Mouse (Mus musculus): ENCODE measurements around the gene Agap2.

Agap2 gene

DNA sequence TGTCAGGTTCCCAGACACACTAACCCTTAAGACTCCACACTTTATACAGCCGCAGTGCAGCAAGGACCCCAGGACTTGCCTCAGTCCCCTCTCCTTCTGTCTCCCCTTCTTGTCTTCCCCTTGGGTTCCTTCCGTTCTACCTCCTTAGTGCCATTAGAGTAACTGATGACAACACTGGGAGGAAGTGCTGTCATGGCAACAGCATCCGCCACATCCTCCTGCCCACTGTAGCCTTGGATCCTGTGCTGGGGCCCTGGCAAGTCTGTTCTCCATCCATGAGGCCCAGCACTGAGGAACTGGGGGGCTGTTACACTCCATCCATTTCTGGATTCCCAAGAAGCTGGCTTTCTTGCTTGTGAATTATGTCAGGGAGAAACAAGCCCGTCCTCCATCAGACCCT lies 998 bp downstream of the Agap2 start:
- no peak for DNase-seq (ENCODE audit: low spot score)

DNA sequence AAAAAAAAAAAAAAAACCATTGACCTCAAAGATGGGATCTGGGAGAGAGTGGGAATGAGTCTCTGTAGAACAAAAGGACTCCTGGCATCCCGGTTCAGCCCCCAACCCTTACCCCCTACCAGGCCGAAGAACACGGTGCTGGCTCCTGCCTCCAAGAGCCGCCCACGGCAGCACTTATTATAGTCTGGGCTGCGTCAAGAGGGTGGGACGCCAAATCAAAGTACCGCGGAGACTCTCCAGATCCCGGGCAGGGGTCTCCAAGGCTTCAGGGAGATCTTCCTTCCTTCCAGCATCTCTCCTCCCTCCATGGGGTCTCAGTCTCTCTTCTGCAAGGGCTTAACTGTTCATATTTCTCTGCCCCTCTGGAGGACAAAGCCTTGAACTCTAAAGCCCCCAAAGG lies 2.4 kb downstream of the Agap2 start:
- no peak for DNase-seq (ENCODE audit: low spot score)

DNA sequence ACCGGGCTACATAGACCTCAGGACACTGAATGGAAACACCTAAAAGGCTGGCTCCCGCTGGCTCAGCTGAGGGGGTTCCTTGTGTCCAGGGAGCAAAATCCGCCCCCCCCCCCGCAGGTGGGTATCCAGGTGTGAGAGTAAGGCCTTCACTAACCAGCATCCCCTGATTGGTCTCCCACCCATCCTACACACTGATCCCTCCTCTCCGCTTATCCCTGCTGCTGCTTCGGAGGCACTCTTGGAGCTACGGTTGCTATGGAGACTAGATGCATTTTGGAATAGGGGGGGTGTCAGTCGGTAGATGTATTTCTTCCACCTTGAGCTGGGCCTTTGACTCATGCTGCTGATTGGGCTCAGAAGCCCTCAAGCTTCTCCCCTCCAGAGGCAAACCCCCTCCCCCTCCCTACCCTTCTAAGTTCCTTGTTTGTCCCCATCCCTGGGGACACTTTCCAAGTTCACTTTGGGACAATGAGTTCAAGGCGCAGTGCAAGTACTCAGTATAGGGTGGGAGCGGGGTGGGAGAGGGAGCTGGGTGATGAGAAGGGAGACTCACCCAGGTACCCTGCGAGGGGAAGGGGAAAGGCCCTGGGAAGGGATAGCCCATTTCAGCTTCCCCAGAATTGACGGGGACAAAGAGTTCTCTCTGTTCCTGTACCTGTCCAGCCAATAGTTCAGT lies 3.1 kb downstream of the Agap2 start:
- DNase-seq (ENCODE audit: low spot score) = peak; percentile 39

DNA sequence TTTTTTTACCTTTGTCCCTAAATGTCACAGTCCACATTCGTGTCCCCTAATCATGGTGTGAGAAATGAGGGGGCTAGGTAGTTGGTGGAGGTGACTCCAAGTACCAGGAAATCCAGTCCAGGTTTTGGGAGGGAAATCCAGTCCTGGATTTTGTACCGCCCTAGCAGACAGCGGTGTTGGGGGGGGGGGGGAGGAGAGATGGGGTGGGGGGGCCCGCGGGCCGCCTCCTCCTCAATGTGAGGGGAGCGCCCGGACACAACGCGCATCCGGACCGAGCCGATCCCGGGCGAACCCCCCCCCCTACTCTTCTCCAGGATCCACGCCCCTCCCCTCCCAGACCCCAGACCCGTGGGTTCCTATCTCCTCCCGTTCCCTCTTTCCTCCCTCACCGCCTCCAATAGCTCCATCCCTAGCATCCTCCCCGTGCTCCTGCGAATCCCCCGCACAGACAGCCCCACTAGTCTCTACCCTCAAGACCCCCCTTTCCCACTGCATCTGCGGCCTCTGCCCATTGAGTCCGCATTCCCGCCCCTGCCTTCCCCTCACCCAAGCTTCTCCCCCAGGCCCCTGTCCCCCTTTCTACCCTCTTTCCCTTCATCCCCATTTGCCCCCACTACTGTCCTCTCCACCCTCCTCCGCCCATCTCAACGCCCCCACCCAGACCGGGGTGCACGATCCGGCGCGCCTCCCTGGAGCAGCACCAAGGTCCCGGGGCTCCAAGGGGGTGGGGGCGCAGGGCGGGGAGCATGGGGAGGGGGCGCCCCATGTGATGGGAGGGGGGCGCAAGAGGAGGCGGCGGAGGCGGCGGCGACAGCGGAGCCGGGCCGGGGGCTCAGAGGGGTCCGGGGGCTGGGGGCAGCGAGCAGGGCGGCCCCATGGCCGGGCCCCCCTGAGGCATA lies 3.8 kb downstream of the Agap2 start:
- peak; percentile 75 for DNase-seq (ENCODE audit: low spot score)

DNA sequence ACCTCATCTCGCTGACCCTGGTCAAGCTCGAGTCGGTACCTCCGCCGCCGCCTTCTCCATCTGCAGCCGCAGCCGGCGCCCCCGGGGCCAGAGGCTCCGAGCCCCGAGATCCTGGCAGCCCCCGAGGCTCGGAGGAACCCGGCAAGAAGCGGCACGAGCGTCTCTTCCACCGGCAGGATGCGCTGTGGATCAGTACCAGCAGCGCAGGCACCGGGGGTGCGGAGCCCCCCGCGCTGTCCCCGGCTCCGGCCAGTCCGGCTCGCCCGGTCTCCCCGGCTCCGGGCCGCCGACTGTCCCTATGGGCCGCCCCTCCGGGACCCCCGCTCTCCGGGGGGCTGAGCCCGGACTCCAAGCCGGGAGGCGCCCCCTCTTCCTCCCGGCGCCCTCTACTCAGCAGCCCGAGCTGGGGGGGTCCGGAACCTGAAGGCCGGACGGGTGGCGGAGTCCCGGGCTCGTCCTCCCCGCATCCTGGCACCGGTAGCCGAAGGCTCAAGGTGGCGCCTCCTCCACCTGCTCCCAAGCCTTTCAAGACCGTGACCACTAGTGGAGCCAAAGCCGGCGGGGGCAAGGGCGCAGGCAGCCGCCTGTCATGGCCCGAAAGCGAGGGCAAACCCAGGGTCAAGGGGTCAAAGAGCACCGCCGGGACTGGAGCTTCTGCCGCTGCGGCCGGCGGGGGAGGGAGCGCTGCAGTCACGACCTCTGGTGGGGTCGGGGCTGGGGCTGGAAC lies 4.7 kb downstream of the Agap2 start:
- DNase-seq (ENCODE audit: low spot score) = peak; percentile 59

DNA sequence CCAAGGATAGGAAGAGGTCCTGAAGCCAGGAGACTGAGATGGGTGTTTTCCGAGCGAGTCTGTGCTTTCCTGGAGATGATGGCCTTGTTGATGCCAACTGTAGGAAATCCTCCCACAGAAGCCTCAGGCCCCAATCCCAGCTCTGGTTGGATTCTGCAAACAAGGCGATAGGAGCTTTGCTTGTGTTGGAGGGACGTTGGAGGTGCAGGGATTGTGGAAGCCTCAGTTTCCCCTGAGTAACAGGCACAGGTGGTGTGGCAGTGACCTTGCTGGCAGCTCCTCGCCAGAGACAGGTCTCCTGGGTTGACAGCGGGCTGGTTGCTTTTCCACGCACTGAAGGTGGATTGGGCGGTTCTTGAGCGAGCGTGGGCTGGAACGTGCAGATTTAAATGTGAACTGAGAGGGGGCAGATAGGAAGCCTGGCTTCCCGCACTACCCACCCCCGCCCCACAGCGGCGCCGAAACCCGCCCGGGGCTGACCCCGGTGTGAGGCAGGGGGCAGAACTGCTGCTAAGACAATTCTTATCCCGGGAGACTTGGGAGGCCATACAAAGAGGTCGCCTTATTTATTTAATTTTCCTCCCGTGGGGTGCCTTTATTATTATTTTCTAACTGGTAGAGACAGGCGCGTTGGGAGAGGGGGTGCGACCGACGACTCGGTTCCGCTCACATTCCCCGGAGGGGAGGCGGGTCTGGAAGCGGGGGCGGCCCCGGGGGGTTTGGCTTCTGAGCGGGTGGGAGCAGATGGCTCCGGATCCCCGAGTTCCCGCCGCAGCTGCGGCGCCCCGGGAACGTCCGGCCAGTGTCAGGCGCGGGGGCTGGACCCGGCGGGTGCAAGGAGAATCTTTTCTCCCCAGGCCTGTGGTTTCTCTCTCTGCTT lies 6.1 kb downstream of the Agap2 start:
- DNase-seq (ENCODE audit: low spot score) = no peak

DNA sequence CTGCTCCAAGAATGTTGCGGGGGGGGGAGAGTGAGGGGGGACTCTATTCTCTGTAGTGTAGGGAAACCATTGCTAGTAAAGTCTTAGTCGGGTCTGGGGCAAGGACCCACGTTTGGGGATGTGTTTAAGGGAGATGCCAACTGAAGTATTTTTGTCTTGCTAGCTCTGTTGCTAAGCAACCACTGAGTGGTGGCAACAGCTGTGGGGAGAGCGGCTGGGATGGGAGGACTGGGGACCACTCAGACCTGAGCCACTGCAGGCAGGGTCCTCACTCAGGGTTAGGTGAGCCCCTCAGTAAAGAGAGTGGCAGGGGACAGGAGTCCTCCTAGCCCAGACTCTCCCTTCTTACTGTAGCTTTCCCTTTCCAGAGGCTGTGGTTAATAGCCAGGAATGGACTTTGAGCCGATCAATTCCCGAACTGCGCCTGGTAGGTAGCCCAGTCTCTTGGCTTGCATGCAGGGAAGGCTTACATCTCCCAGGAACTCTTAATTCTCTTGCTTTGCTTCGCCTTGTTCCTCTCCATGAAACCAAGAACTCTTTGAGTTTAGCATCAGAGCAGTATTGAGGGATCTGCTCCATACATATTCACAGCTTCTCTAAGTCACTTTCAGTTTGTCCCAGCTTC lies 7.0 kb downstream of the Agap2 start:
- DNase-seq (ENCODE audit: low spot score) = peak; percentile 65

DNA sequence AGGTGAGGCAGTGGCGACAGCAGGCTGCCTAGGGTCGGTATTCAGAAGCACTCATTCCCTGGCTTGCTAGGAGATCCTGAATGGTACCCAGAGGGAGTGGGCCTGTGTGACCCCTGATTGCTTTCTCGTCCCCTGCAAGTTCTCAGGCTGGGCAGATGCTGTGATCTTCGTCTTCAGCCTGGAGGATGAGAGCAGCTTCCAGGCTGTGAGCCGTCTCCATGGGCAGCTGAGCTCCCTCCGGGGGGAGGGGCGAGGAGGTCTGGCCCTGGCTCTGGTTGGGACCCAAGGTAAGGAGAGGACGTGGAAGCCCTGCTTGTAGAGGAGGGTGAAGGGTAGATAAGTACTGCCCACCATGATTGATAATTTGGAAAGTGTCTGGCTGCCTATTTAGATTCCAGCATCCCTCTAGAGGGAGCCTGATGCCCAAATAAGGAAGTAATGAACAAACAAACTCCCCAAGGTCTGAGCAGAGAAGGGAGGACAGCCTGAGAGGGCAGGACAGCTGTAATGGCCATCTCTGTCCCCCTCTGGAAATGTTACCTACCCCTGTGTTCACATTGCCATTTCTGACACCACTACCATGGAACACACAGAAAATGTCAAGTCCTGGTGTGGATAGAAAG lies 8.3 kb downstream of the Agap2 start:
- no peak for DNase-seq (ENCODE audit: low spot score)

DNA sequence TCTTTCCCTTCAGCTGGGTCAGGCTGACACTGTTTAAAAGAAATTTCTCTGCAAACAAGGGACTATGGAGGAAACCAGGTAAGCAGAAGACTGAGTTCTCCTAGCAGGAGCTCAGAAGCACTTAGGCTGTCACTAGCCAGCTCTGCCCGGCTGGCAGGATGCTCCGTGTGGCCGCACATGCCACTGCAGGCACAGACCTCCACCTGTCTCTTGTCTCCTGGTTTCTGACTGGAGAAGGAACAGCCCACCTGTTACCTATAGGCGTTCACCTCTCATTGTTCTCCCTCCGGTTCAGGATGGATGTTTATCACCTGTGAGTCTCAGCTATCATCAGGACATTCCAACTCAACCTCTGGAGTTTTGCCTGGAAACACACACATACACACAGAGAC lies 8.8 kb downstream of the Agap2 start:
- DNase-seq (ENCODE audit: low spot score) = no peak

DNA sequence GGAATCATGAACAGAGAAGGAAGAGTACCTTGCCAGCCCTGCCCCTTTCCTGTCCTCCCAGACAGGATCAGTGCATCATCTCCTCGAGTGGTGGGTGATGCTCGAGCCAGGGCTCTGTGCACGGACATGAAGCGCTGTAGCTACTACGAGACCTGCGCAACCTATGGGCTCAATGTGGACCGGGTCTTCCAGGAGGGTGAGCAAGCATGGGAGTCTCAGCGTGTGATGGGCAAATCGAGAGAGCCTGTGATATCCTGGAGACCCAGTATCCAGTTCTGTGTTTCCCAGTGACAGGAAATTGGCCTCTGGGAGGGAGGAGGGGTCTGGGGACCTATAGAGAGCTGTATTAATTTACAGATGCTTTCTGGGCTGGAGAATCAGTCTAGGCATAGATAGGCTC lies 10.0 kb downstream of the Agap2 start:
- DNase-seq (ENCODE audit: low spot score) = no peak

DNA sequence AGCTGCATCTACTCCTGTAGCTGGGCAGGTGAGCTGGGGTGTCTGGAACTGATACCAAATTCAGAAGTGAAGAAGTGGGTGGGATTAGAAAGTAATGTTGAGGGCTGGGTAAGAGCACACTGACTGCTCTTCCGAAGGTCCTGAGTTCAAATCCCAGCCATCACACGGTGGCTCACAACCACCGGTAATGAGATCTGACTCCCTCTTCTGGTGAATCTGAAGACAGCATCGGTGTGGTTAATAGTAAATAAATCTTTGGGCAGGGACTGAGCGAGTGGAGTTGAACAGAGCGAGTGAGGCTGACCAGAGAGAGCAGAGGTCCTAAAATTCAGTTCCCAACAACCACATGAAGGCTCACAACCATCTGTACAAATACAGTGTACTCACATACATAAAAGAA lies 10.5 kb downstream of the Agap2 start:
- DNase-seq (ENCODE audit: low spot score) = no peak

DNA sequence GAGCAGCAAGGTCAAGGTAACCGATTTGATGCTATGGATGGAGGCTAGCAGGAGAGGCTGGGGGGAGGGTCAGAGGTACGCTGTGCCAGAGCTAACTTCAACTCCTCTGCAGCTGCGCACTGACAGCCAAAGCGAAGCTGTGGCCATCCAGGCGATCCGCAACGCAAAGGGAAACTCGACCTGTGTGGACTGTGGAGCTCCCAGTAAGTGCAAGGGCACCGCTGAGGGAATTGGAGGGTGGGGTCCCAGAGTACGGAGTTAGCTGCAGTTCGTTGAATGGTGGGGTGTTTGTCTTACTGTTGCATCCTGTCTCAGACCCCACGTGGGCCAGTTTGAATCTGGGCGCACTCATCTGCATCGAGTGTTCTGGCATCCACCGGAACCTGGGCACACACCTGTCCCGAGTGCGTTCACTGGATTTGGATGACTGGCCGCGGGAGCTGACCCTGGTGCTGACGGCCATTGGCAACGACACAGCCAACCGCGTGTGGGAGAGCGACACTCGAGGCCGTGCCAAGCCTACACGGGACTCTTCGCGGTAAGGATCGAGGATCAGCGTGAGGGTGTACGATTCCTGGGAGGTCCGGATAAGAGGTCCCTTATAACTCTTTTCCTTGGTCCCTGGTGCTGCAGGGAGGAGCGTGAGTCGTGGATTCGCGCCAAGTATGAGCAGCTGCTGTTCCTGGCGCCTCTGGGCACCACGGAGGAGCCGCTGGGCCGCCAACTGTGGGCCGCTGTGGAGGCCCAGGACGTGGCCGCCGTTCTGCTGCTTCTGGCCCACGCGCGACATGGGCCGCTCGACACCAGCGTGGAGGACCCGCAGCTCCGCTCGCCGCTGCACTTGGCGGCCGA lies 15.7 kb downstream of the Agap2 start:
- DNase-seq (ENCODE audit: low spot score) = no peak

DNA sequence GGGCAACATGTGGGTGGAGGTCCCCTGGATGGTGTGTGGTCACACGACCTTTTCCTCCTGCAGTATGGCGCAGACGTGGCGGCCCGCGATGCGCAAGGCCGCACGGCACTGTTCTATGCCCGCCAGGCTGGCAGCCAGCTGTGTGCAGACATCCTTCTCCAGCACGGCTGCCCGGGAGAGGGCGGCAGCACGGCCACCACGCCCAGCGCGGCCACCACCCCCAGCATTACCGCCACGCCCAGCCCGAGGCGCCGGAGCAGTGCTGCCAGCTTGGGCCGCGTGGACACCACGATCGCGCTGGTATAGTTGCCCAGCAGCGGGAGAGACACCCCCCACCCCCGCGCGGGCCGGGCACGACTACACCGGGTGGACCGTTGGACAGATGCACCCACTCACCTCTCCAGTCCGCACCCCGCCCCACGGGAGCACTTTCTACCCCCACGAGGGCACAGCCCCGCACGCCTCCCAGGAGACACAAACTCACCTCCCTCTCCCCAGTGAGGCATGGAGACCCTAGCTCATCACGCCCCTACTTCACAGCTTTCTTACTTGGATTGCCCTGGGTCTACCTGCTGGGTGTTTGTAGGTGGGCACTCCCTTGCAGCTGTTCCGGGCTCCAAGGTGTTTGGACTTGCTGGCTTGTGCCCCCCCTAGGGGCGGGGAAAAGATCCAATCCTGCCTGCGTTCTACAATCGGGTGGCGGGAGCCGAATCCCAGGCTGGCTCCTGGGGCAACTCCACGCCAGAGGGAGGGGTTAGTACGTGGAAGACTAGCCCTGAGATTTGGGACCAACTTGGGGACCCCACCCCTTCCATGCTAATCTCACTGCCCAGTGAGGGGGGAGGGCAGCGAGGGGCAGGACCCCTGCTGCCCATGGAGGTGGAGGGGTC lies 16.7 kb downstream of the Agap2 start:
- DNase-seq (ENCODE audit: low spot score) = no peak

DNA sequence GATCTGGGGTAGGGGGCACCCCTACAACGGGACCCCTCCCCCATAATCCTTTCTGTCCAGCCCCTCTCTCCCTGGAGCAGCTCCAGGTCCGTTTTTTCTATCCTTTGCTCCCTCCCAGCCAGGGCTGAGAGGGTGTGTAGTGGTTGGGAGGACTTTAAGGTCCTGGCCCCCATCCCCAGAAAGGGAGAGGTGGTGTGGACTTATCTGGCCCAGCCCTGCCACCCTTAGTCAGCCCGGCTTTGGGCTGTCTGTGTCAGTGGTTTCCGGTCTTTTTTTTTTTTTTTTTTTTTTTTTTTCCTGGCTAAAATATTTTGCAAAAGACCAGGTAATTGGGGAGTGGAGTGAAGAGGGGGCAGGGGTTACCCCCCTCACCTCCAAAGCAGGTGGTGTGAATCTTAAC lies 17.7 kb downstream of the Agap2 start:
- DNase-seq (ENCODE audit: low spot score) = no peak

DNA sequence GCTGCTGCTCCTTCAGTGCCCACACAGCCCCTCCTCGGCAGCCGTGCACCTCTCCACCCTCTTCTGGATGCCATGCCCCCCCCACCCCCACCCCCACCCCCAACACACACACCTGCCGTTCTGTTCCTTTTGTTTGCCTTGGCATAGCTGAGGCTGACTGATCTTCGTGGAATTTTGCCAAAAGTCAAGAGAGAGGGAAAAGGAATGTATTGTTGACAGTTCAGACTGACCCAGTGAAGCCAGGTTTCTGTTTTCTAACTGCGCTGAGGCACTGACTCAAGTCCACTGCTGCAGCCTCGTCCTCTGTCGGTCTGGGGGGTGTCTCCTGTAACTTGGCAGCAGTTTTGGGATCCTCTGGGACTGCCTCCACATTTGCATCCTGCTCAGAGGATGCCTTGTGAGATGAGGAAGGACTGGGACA lies 19.3 kb downstream of the Agap2 start:
- no peak for DNase-seq (ENCODE audit: low spot score)

DNA sequence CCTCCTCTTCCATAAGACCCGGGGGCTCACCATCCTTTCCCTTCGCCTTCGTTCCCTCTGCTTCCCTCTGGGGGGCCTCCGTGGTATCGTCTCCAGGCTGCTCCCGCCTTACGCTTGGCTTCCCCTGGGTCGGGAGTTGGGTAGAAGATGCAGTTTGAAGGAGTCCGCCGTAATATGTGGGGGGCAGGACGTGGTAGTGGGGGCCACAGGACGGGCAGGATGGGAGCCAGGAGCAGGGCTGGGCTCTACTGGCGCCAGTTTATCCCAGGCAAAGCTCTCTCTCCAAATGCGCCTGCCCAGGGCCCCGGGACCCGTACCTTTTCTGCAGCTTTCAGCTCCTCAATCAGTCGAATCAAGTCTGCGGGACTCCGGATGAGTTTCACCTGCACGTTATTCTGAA lies 23.4 kb downstream of the Agap2 start:
- DNase-seq (ENCODE audit: low spot score) = no peak

DNA sequence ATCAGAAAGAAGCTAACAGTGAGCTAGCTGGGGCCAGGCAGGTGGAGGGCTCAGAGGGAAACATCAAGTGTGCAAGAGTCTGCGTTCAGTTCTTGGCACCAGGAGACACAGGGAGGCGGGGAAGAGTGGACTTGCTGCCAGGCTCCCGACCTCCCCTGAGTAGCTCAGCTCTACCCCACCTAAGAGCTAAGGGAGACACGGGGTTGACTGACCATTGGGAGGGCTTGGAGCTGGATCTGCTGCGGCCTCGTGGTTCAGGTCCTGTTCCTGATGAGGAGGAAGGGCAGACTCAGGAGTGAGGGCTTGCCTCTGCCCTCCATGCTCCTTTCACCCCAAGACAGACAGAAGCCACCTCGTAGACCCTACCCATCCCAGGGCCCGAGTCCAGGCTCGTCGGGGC lies 24.1 kb downstream of the Agap2 start:
- DNase-seq (ENCODE audit: low spot score) = no peak

DNA sequence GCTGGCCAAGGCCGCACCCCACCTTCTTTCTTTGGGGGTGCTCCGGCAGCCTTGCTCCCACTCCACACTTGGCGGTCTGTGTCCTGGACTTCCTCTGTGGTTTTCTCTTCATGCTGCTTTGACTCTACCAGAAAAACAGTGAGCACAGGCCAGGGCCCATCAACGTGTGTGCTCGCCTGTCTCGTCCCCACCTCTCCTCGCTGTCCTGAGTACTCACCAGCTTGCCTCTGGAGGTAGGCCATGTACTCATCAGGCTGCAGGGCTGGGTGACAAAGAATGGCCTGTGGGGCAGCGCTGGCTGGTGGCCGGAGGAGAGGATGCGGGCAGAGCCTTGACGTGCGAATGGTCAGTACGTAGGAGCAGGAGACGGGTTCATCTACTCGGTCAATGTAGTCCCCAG lies 24.8 kb downstream of the Agap2 start:
- no peak for DNase-seq (ENCODE audit: low spot score)

DNA sequence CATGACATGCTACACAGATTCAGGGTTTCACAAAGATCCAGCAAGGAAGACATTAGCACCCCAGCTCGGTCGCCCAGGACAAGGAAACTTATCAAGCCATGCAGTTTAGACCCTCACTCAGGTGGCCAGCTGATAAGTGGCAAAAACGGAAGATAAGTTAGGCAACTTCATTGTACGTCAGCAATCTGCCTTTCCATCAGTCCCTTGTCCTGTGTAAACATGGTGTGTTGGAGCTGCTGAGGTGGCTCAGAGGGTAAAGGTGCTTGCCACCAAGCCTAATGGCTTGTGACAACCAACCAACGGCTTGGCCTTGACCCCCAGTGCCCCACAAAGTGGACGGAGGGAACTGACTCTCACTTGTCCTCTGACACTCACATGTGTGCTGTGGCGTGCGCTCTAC lies 25.3 kb downstream of the Agap2 start:
- no peak for DNase-seq (ENCODE audit: low spot score)
